Mouse (Mus musculus): Measurements from ENCODE around the gene Mrpl51. TPM values are rescaled to one million over a fixed set of nuclear protein-coding genes. Genes with fewer than 3 reads are reported as not detected.

Mrpl51 gene
- polyA plus RNA-seq, 1 experiment from 2014 or later, result 128 TPM

DNA sequence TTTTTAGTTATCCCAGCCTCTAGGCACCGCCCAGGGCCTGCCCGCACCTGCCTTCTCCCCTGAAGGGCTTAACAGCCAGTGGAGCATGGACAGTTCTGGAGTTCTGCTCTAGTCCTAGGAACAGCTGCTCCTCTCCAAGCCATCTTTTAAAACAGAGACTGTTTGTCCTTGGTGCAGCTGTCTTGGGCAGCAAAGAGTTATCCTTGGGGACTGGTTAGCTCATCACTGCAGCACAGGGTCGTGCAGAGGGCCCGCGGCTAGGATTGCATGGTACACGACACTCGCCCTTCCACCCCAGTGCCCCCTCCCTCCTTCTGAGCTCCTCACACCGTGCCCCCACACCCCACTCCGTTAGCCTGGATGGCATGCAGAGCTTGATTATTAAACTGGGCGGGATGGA lies 44.3 kb upstream of the Mrpl51 start:
- 0 out of 2 replicates have a peak overlapping the region, but pooled peaks have one; percentile 5 for H3K27ac ChIP-seq (replicated peaks; ENCODE audit: low read depth, low read length)
- H3K9me3 ChIP-seq (ENCODE audit: control insufficient read depth, low read length), result no peaks in the 10 kb centered on the region
- DNase-seq (no peak), ATAC-seq (ENCODE audit: low FRiP score, low TSS enrichment) (no peak)
- H3K4me2 ChIP-seq (ENCODE audit: low read length), result peak overlapping the region; percentile 94
- H3K27me3 ChIP-seq (ENCODE audit: control insufficient read depth, insufficient read depth, low read length), result no peaks in the 10 kb centered on the region
- H3K4me1 ChIP-seq (ENCODE audit: control insufficient read depth, insufficient read depth, low read length), result peaks cover 33% of the 10 kb centered on the region
- peaks cover 24% of the 10 kb centered on the region for H3K36me3 ChIP-seq (ENCODE audit: control insufficient read depth, insufficient read depth, low read length)
- peak overlapping the region; percentile 74; the same call in 1 of the 2 replicates for H3K4me3 ChIP-seq (replicated peaks; ENCODE audit: low read depth, low read length)
- peak overlapping the region; percentile 42 for H3K9ac ChIP-seq (replicated peaks; ENCODE audit: low read length)
- WGBS, result 54% methylated on average over 10 of the region's 10 CpGs

GRCm38 (mm10) chr6:125148251-125148925 lies 43.2 kb upstream of the Mrpl51 start:
- Histone ChIP-seq H3K4me2 (ENCODE audit: low read length) (peak overlapping the region; percentile 94), H3K4me1 (ENCODE audit: control insufficient read depth, insufficient read depth, low read length) (peaks cover 33% of the 10 kb centered on the region), H3K4me3 (replicated peaks; ENCODE audit: low read depth, low read length) (no peak overlapping the region), H3K36me3 (ENCODE audit: control insufficient read depth, insufficient read depth, low read length) (peaks cover 28% of the 10 kb centered on the region), H3K27ac (replicated peaks; ENCODE audit: low read depth, low read length) (no peak overlapping the region; the same call in 1 of the 2 replicates), H3K9me3 (ENCODE audit: control insufficient read depth, low read length) (no peaks in the 10 kb centered on the region), H3K9ac (replicated peaks; ENCODE audit: low read length) (no peak overlapping the region; the same call in 1 of the 2 replicates), H3K27me3 (ENCODE audit: control insufficient read depth, insufficient read depth, low read length) (no peaks in the 10 kb centered on the region)
- no peak for DNase-seq
- ATAC-seq (ENCODE audit: low FRiP score, low TSS enrichment), result no peak
- 81% methylated on average over 18 of the region's 18 CpGs for WGBS

DNA sequence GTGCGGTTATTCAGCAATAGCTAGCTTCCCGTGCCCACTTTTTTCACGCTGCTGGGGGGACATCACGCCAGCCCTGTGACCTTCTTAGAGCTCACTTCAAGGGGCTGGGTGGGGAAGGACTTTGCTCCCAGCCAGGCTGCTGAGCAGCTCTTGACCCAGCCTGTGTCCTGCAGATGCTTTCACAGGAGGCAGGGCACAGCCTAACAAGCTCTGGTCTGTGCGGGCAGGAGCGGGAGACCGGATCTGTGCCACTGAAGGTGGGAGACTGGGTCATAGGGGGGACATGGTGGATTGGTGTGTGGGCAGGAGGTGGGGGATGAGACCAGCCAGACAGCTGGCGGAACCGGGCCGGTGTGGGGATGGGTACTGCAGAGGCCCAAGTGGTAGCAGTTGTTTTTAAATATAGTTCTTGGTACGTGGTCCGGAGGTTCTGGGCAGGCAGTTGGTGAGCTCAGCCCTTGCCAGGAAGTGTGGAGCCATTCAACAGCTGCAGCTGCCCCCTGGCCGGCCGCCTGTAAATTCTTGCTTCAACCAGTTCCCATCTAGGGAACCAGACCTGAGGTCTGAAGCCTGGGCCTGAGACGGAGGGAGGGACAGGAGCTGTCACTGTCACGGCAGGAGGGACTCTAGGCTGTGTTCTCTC lies 42.6 kb upstream of the Mrpl51 start:
- no peak for DNase-seq

DNA sequence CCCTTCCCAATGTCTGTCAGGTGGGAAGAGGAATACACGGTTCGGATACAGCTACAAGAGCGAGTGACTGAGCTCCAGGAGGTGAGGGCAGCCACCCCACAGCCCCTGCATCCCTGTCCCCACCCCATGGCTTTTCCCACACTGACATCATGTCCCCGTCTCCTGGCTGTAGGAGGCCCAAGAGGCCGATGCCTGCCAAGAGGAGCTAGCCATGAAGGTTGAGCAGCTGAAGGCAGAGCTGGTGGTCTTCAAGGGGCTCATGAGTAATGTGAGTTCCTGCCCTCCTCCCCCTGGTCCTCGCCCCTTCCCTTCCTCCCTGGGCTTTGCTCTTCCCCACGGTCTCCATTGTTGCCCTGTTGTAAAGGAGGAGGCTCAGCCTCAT lies 42.0 kb upstream of the Mrpl51 start:
- Histone ChIP-seq H3K9ac (replicated peaks; ENCODE audit: low read length) (no peak overlapping the region; the same call in 1 of the 2 replicates), H3K27ac (replicated peaks; ENCODE audit: low read depth, low read length) (peak overlapping the region; percentile 26; the same call in 1 of the 2 replicates)
- 82% methylated on average over 7 of the region's 7 CpGs for WGBS

More for the DNA sequence above, 42.6 kb upstream of the Mrpl51 start:
- no peak for ATAC-seq (ENCODE audit: low FRiP score, low TSS enrichment)
- Histone ChIP-seq H3K4me1 (ENCODE audit: control insufficient read depth, insufficient read depth, low read length) (peaks cover 33% of the 10 kb centered on the region), H3K36me3 (ENCODE audit: control insufficient read depth, insufficient read depth, low read length) (peaks cover 32% of the 10 kb centered on the region), H3K4me3 (replicated peaks; ENCODE audit: low read depth, low read length) (no peak overlapping the region), H3K9ac (replicated peaks; ENCODE audit: low read length) (no peak overlapping the region; the same call in 1 of the 2 replicates), H3K27ac (replicated peaks; ENCODE audit: low read depth, low read length) (peak overlapping the region; percentile 26), H3K4me2 (ENCODE audit: low read length) (no peak overlapping the region), H3K27me3 (ENCODE audit: control insufficient read depth, insufficient read depth, low read length) (no peaks in the 10 kb centered on the region), H3K9me3 (ENCODE audit: control insufficient read depth, low read length) (no peaks in the 10 kb centered on the region)
- WGBS, result 82% methylated on average over 16 of the region's 16 CpGs

GRCm38 (mm10) chr6:125152212-125153017 lies 39.2 kb upstream of the Mrpl51 start:
- no peaks in the 10 kb centered on the region for H3K9me3 ChIP-seq (ENCODE audit: control insufficient read depth, low read length)
- WGBS, result 87% methylated on average over 22 of the region's 22 CpGs
- H3K27ac ChIP-seq (replicated peaks; ENCODE audit: low read depth, low read length), result no peak overlapping the region
- DNase-seq (no peak), ATAC-seq (ENCODE audit: low FRiP score, low TSS enrichment) (no peak)
- H3K4me1 ChIP-seq (ENCODE audit: control insufficient read depth, insufficient read depth, low read length), result peaks cover 14% of the 10 kb centered on the region
- peaks cover 37% of the 10 kb centered on the region for H3K36me3 ChIP-seq (ENCODE audit: control insufficient read depth, insufficient read depth, low read length)
- H3K27me3 ChIP-seq (ENCODE audit: control insufficient read depth, insufficient read depth, low read length), result no peaks in the 10 kb centered on the region
- H3K4me3 ChIP-seq (replicated peaks; ENCODE audit: low read depth, low read length), result no peak overlapping the region
- H3K4me2 ChIP-seq (ENCODE audit: low read length), result no peak overlapping the region
- H3K9ac ChIP-seq (replicated peaks; ENCODE audit: low read length), result no peak overlapping the region

More for the DNA sequence above, 42.0 kb upstream of the Mrpl51 start:
- H3K4me3 ChIP-seq (replicated peaks; ENCODE audit: low read depth, low read length), result no peak overlapping the region
- H3K4me2 ChIP-seq (ENCODE audit: low read length), result no peak overlapping the region
- DNase-seq (no peak), ATAC-seq (ENCODE audit: low FRiP score, low TSS enrichment) (no peak)
- H3K27me3 ChIP-seq (ENCODE audit: control insufficient read depth, insufficient read depth, low read length), result no peaks in the 10 kb centered on the region
- peaks cover 32% of the 10 kb centered on the region for H3K36me3 ChIP-seq (ENCODE audit: control insufficient read depth, insufficient read depth, low read length)
- H3K4me1 ChIP-seq (ENCODE audit: control insufficient read depth, insufficient read depth, low read length), result peaks cover 33% of the 10 kb centered on the region
- H3K9me3 ChIP-seq (ENCODE audit: control insufficient read depth, low read length), result no peaks in the 10 kb centered on the region

DNA sequence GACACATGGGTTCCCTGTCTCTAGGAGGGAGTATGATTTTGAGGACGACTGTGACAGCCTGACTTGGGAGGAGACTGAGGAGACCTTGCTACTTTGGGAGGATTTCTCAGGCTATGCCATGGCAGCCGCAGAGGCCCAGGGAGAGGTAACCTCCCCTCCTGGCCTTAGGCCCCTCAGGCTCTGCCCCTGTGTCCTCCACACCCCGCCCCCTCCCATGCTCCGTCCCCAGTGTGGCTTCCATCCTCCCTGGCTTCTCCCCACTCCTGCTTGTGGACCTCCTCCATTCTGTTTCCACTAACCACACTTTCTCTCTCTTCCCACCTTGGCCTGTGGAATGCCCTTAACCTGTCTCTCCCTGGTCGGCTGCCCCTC lies 38.6 kb upstream of the Mrpl51 start:
- WGBS, result 89% methylated on average over 5 of the region's 5 CpGs
- Histone ChIP-seq H3K9ac (replicated peaks; ENCODE audit: low read length) (no peak overlapping the region), H3K4me1 (ENCODE audit: control insufficient read depth, insufficient read depth, low read length) (peaks cover 9% of the 10 kb centered on the region; the same call in 1 of the 2 replicates), H3K36me3 (ENCODE audit: control insufficient read depth, insufficient read depth, low read length) (peaks cover 37% of the 10 kb centered on the region), H3K9me3 (ENCODE audit: control insufficient read depth, low read length) (no peaks in the 10 kb centered on the region), H3K4me2 (ENCODE audit: low read length) (no peak overlapping the region), H3K4me3 (replicated peaks; ENCODE audit: low read depth, low read length) (no peak overlapping the region), H3K27ac (replicated peaks; ENCODE audit: low read depth, low read length) (no peak overlapping the region), H3K27me3 (ENCODE audit: control insufficient read depth, insufficient read depth, low read length) (no peaks in the 10 kb centered on the region)
- ATAC-seq (ENCODE audit: low FRiP score, low TSS enrichment), result no peak
- DNase-seq, result no peak

DNA sequence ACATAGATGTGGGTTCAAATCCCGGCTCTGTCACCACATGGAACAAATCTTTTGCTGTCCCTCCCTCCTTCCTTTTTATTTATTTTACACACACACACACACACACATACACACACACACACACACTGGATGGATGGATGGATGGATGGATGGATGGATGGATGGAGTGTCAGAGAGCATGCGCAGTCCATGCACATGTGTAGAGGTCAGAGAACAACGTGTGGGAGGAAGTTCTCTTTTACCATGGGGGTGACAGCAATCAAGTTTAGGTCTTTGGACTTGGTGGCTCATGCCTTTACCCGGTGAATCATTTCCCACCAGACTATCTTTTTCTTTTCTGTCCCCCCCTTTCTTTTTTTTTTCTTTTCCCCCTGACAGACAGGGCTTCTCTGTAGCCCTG lies 37.9 kb upstream of the Mrpl51 start:
- DNase-seq, result no peak
- Histone ChIP-seq H3K36me3 (ENCODE audit: control insufficient read depth, insufficient read depth, low read length) (peaks cover 41% of the 10 kb centered on the region), H3K4me2 (ENCODE audit: low read length) (no peak overlapping the region), H3K27me3 (ENCODE audit: control insufficient read depth, insufficient read depth, low read length) (no peaks in the 10 kb centered on the region), H3K9ac (replicated peaks; ENCODE audit: low read length) (no peak overlapping the region), H3K9me3 (ENCODE audit: control insufficient read depth, low read length) (no peaks in the 10 kb centered on the region), H3K27ac (replicated peaks; ENCODE audit: low read depth, low read length) (no peak overlapping the region), H3K4me3 (replicated peaks; ENCODE audit: low read depth, low read length) (no peak overlapping the region), H3K4me1 (ENCODE audit: control insufficient read depth, insufficient read depth, low read length) (0 out of 2 replicates have a peak, but pooled peaks cover 3% of the 10 kb centered on the region)
- 94% methylated on average over 4 of the region's 4 CpGs for whole genome bisulfite sequencing
- no peak for ATAC-seq (ENCODE audit: low FRiP score, low TSS enrichment)

GRCm38 (mm10) chr6:125154550-125154949 lies 37.1 kb upstream of the Mrpl51 start:
- H3K9me3 ChIP-seq (ENCODE audit: control insufficient read depth, low read length), result no peaks in the 10 kb centered on the region
- H3K27ac ChIP-seq (replicated peaks; ENCODE audit: low read depth, low read length), result no peak overlapping the region
- ATAC-seq (ENCODE audit: low FRiP score, low TSS enrichment) (no peak), DNase-seq (peak; percentile 68)
- no peak overlapping the region for H3K9ac ChIP-seq (replicated peaks; ENCODE audit: low read length)
- 0 out of 2 replicates have a peak, but pooled peaks cover 2% of the 10 kb centered on the region for H3K4me1 ChIP-seq (ENCODE audit: control insufficient read depth, insufficient read depth, low read length)
- H3K4me3 ChIP-seq (replicated peaks; ENCODE audit: low read depth, low read length), result no peak overlapping the region
- H3K4me2 ChIP-seq (ENCODE audit: low read length), result no peak overlapping the region
- H3K27me3 ChIP-seq (ENCODE audit: control insufficient read depth, insufficient read depth, low read length), result no peaks in the 10 kb centered on the region
- H3K36me3 ChIP-seq (ENCODE audit: control insufficient read depth, insufficient read depth, low read length), result peaks cover 49% of the 10 kb centered on the region
